Mouse (Mus musculus) embryonic facial prominence, embryonic 10.5 days (tissue): Measurements from ENCODE around the gene Zfp771. TPM values are rescaled to one million over a fixed set of nuclear protein-coding genes. Genes with fewer than 3 reads are reported as not detected.
A peak's percentile ranks its signal among the peaks of the same experiment; 100 is the strongest.

ENCODE experiments used
- DNase-seq: peaks from one replicate; pipeline ENCODE4 v3.0.0-alpha.2; 2017; ENCODE audit warnings: low spot score
- H3K27ac ChIP-seq: fragments of 300-500 bp; sonication (generic); replicated peaks from 2 replicates; pipeline ENCODE4 v1.5.1; 2016; ENCODE audit warnings: mild to moderate bottlenecking
- H3K27me3 ChIP-seq: fragments of 300-500 bp; sonication (generic); replicated peaks from 2 replicates; pipeline ENCODE4 v1.6.1; 2016; ENCODE audit warnings: low read depth, mild to moderate bottlenecking; ENCODE audit not compliant: poor library complexity, severe bottlenecking
- H3K36me3 ChIP-seq: fragments of 300-500 bp; sonication (generic); replicated peaks from 2 replicates; pipeline ENCODE4 v1.6.1; 2016; ENCODE audit warnings: mild to moderate bottlenecking, moderate library complexity
- H3K4me1 ChIP-seq: fragments of 300-500 bp; sonication (generic); 2 replicates; pipeline ENCODE4 v1.6.1; 2016
- H3K4me3 ChIP-seq: fragments of 300-500 bp; sonication (generic); 2 replicates; pipeline ENCODE4 v1.5.1; 2016; ENCODE audit warnings: mild to moderate bottlenecking, moderate library complexity
- H3K9me3 ChIP-seq: fragments of 300-500 bp; sonication (generic); 2 replicates; pipeline ENCODE4 v1.6.1; 2016; ENCODE audit warnings: mild to moderate bottlenecking
- WGBS: fragments of 180-500 bp; shearing (Covaris S2); methylation state at CpG from one replicate; pipeline ENCODE4 v1.1.7; 2016; 5-methylcytosine and 5-hydroxymethylcytosine counted together
- polyA plus RNA-seq: library from polyadenylated mRNA; unstranded; fragments of >200 nt; fragmentation: Nextera tagmentation; extraction: Ambion mirVana; gene quantifications from 2 replicates; pipeline ENCODE4 v1.2.1, GENCODE M21; 2016

Gene Zfp771
- polyA plus RNA-seq: 65.1 and 69.1 TPM in 2 replicates

GRCm38 (mm10) chr7:127243870-127244657 lies at the start of gene Zfp771:
Gene Zfp771 (plus strand): TSS chr7:127244274.
- Histone ChIP-seq H3K9me3 (peaks cover 4% of the 10 kb centered on the region; the same call in 1 of the 2 replicates), H3K27ac (peak within 1 kb of the TSS; percentile 96), H3K36me3 (peaks cover 52% of the 10 kb centered on the region), H3K4me1 (peaks cover 27% of the 10 kb centered on the region), H3K4me3 (peak within 1 kb of the TSS; percentile 91), H3K27me3 (no peaks in the 10 kb centered on the region)
- 1% methylated on average over 56 of the region's 56 CpGs for WGBS
- DNase-seq: peak; percentile 97

GRCm38 (mm10) chr7:127194633-127195029 lies 49.4 kb upstream of the Zfp771 start:
- peak overlapping the region; percentile 90 for H3K27ac ChIP-seq
- no peak for DNase-seq
- H3K9me3 ChIP-seq: no peaks in the 10 kb centered on the region
- no peaks in the 10 kb centered on the region for H3K27me3 ChIP-seq
- 83% methylated on average over 7 of the region's 7 CpGs for WGBS
- peak overlapping the region; percentile 82 for H3K4me3 ChIP-seq
- H3K36me3 ChIP-seq: peaks cover 82% of the 10 kb centered on the region
- peaks cover 26% of the 10 kb centered on the region for H3K4me1 ChIP-seq

GRCm38 (mm10) chr7:127195544-127196295 lies 48.4 kb upstream of the Zfp771 start, which contains the start of gene Cd2bp2:
Gene Cd2bp2 (minus strand): TSS chr7:127196050.
- peak; percentile 96 for DNase-seq
- Histone ChIP-seq H3K27ac (peak within 1 kb of the TSS; percentile 90), H3K4me1 (peaks cover 26% of the 10 kb centered on the region), H3K9me3 (no peaks in the 10 kb centered on the region), H3K27me3 (no peaks in the 10 kb centered on the region), H3K4me3 (peak within 1 kb of the TSS; percentile 82), H3K36me3 (peaks cover 85% of the 10 kb centered on the region)
- WGBS: under 1% methylated on average over 51 of the region's 51 CpGs

- peaks cover 26% of the 10 kb centered on the region for H3K4me1 ChIP-seq
- WGBS: 59% methylated on average over 11 of the region's 11 CpGs
- no peaks in the 10 kb centered on the region for H3K27me3 ChIP-seq
- peaks cover 85% of the 10 kb centered on the region for H3K36me3 ChIP-seq
- no peaks in the 10 kb centered on the region for H3K9me3 ChIP-seq
- peak overlapping the region; percentile 90 for H3K27ac ChIP-seq
- no peak for DNase-seq
- peak overlapping the region; percentile 82 for H3K4me3 ChIP-seq
These were observed 47.6 kb upstream of the Zfp771 start for GRCm38 (mm10) chr7:127196484-127196883.

- WGBS: 63% methylated on average over 2 of the region's 2 CpGs
- peaks cover 40% of the 10 kb centered on the region for H3K4me1 ChIP-seq
- H3K27ac ChIP-seq: 0 out of 2 replicates have a peak overlapping the region, but pooled peaks have one; percentile 16
- H3K36me3 ChIP-seq: peaks cover 40% of the 10 kb centered on the region
- no peaks in the 10 kb centered on the region for H3K9me3 ChIP-seq
- H3K27me3 ChIP-seq: no peaks in the 10 kb centered on the region; the same call in 1 of the 2 replicates
- H3K4me3 ChIP-seq: peak overlapping the region; percentile 74
- no peak for DNase-seq
These were observed 37.5 kb upstream of the Zfp771 start for GRCm38 (mm10) chr7:127206606-127207005.

GRCm38 (mm10) chr7:127207374-127208294 lies 36.4 kb upstream of the Zfp771 start:
- WGBS: under 1% methylated on average over 53 of the region's 53 CpGs
- Histone ChIP-seq H3K4me3 (peak overlapping the region; percentile 74), H3K36me3 (peaks cover 30% of the 10 kb centered on the region), H3K9me3 (no peaks in the 10 kb centered on the region), H3K27ac (peak overlapping the region; percentile 94), H3K27me3 (no peaks in the 10 kb centered on the region; the same call in 1 of the 2 replicates), H3K4me1 (peaks cover 40% of the 10 kb centered on the region)
- DNase-seq: peak; percentile 39

- peaks cover 24% of the 10 kb centered on the region for H3K36me3 ChIP-seq
- no peak for DNase-seq
- H3K4me1 ChIP-seq: peaks cover 40% of the 10 kb centered on the region
- peak within 1 kb of the TSS; percentile 94 for H3K27ac ChIP-seq
- WGBS: under 1% methylated on average over 44 of the region's 44 CpGs
- no peaks in the 10 kb centered on the region for H3K9me3 ChIP-seq
- H3K4me3 ChIP-seq: peak within 1 kb of the TSS; percentile 74
- peaks cover 6% of the 10 kb centered on the region for H3K27me3 ChIP-seq
These were observed 35.9 kb upstream of the Zfp771 start, which contains the start of gene Tbc1d10b for GRCm38 (mm10) chr7:127208295-127208552. Gene Tbc1d10b (minus strand): TSS chr7:127208468.

GRCm38 (mm10) chr7:127208553-127209438 lies 35.3 kb upstream of the Zfp771 start, which contains the start of gene Mylpf:
Gene Mylpf (plus strand): TSS chr7:127208890.
- Histone ChIP-seq H3K9me3 (no peaks in the 10 kb centered on the region), H3K27ac (peak within 1 kb of the TSS; percentile 94), H3K4me3 (peak within 1 kb of the TSS; percentile 74), H3K36me3 (peaks cover 18% of the 10 kb centered on the region), H3K4me1 (peaks cover 41% of the 10 kb centered on the region), H3K27me3 (peaks cover 11% of the 10 kb centered on the region)
- under 1% methylated on average over 44 of the region's 44 CpGs for WGBS
- peak; percentile 97 for DNase-seq

GRCm38 (mm10) chr7:127209851-127210250 lies 34.2 kb upstream of the Zfp771 start:
- no peak for DNase-seq
- 79% methylated on average over 5 of the region's 5 CpGs for WGBS
- Histone ChIP-seq H3K27me3 (peaks cover 22% of the 10 kb centered on the region), H3K4me1 (peaks cover 51% of the 10 kb centered on the region), H3K27ac (peak overlapping the region; percentile 48; the same call in 1 of the 2 replicates), H3K4me3 (peak overlapping the region; percentile 74), H3K9me3 (no peaks in the 10 kb centered on the region), H3K36me3 (peaks cover 11% of the 10 kb centered on the region)

GRCm38 (mm10) chr7:127210266-127210665 lies 33.8 kb upstream of the Zfp771 start:
- DNase-seq: no peak
- peaks cover 26% of the 10 kb centered on the region for H3K27me3 ChIP-seq
- no peak overlapping the region for H3K4me3 ChIP-seq
- peaks cover 52% of the 10 kb centered on the region for H3K4me1 ChIP-seq
- no peak overlapping the region for H3K27ac ChIP-seq
- WGBS: 93% methylated on average over 4 of the region's 4 CpGs
- peaks cover 6% of the 10 kb centered on the region for H3K36me3 ChIP-seq
- no peaks in the 10 kb centered on the region for H3K9me3 ChIP-seq
